Mouse (Mus musculus) urinary bladder, adult 18-20 months (tissue): ENCODE data around the gene Nudt19.
"Not testable (repeated sequence)": the region's sequence is repeated elsewhere in the genome, so short reads cannot be mapped to it uniquely, and the experiment has no call there.

Source experiments
- DNase-seq, 2 experiments: peaks; one replicate each; pipeline ENCODE4 v3.0.0; 2022; ENCODE audit warnings: low spot score in 2 of 2, mixed read lengths in 2 of 2

Nudt19 gene

DNA sequence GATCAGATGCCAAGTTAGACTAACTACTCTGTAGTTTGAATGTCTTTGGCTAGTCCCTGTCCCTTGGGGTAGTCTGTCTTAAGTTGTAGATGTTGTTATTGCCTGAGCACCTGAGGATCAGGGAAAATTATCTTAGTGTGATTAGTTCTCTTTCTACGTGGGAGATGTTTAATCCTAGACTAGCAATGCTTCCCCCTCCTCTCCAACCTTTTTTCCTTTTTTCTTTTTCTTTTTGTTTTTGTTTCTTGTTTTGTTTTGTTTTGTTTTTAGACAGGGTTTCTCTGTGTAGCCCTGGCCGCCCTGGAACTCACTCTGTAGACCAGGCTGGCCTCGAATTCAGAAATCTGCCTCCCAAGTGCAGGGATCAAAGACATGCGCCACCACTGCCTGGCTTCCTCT, at the start of gene Nudt19:
TSS of gene Nudt19 (minus strand) at position 100 of the 399 bp plus-strand sequence.
- DNase-seq = no peak

DNA sequence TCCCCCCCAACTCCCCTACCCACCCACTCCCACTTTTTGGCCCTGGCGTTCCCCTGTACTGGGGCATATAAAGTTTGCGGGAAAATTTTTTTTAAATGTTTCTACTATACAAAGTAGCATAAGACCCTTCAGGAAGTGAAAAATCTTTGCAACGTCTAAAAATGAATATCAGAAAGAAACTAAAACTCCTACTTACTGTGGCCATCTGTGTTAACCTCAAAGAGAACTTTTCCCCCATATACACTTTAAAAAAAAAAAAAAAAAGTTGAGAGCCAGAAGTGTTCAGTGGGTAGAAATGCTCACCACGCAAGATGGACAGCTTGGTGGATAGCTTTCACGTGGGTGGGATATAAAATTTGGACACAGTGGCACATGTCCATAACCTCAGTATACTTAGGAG, 46.7 kb upstream of the Nudt19 start:
- no peak for DNase-seq

DNA sequence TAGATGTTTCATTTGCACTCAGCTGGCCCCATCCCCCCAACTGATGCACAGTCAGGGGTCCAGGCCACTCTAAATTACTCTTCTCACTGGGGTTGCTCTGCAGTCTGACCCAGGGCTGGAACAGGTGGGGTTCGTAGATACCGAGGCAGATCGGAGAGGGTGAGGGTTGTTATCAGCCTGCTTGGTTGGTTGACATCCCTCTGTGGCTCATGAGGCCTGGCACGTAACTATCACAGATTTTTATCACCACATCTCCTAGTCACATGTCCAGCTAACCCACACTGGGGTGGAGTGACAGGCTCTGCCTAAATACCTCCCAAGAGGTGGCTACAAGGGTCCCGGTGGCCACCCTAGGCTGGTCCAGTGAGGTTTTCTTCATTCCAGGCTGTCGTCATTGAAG, 45.0 kb upstream of the Nudt19 start:
- no peak for DNase-seq

DNA sequence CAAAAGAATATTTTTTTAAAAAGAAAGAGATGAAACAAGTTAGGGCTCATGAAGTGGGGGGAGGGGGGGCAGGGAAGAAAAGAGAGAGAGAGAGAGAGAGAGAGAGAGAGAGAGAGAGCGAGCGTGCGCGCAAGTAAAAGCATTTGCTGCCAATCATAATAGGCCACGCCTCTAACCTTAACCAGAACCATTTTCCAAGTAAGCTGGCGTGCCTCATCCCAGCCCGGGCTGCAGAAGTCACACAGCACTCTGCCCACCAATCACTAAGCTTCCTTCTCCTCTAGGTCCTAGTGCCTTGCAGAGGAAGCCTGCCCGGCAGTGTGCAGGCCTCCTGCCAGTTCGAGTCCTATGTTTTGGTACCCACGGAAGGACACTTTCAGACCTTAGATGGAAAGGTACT, 43.9 kb upstream of the Nudt19 start:
- no peak for DNase-seq

DNA sequence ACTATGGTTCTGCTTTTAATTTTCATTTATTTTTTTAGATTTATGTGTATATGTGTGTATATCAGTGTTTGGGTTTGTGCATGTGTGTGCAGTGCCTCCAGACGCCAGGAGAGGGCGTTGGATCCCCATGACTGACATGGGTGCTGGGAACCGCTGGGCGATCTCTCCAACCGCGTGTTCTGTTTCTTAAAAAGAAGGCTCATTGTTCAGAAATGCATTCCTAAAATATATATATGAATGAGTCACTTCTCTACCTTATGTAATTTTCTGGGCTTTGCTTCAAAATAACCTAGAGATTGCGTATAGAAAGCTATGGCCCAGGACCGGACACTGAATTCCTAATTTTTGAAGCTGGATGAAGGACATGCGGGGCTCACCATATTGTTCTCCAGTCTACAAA, 43.4 kb upstream of the Nudt19 start:
- DNase-seq = no peak

DNA sequence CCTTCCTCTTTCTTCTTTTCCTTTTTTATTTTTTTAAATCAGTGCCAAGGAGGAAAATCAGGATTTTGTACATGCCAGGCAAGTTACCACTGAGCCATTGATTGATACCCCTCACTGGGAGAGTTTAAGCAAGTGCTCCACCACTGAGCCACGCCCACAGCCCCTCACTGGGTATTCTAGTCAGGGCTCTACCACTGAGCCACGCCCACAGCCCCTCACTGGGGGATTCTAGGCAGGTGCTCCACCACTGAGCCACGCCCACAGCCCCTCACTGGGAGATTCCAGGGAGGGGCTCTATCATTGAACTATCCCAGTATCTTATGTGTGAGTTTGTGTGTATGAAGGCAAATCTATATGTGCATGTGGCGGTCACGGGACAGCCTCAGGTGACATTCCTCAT, 38.2 kb upstream of the Nudt19 start:
- no peak for DNase-seq

DNA sequence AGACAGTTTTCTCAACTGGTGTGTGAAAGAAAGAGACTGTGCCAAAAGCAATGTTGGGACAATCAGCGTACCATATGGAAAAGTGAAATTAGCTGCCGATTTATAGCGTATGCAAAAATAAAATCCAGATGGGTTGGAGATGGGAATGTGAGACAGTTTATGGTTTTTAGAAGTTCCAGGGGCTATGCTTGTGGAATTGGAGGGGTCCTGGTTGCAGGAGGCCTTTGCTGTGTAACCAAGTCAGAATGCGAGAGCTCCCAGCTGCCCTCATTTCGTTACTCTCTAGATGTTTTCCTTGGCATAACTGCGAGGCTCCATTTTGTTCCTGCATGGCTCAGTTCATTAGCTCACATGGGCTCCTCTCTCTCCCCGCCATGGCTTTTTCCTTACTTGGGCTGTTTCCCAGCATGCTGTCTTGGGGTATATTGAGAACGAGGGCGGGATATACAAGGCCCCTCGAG, 34.7 kb upstream of the Nudt19 start:
- DNase-seq = no peak

DNA sequence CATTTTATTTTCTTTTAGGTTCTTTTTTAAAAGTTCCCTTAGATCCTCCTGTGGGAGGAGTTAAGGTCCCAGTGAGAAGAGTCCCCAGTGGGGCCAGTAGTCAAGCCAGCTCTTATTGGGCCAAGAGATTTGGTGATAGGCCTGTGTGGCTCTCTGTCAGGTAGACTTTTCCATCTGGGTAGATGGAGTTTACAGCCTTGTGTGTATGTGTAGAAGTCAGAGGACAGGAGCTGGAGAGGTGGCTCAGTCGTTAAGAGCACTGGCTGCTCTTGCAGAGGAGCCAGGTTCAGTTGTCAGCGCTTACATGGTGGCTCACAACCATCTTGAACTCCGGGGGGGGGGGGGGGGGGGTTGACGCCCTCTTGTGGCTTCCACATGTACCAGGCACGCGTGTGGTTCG, 33.4 kb upstream of the Nudt19 start:
- no peak for DNase-seq

DNA sequence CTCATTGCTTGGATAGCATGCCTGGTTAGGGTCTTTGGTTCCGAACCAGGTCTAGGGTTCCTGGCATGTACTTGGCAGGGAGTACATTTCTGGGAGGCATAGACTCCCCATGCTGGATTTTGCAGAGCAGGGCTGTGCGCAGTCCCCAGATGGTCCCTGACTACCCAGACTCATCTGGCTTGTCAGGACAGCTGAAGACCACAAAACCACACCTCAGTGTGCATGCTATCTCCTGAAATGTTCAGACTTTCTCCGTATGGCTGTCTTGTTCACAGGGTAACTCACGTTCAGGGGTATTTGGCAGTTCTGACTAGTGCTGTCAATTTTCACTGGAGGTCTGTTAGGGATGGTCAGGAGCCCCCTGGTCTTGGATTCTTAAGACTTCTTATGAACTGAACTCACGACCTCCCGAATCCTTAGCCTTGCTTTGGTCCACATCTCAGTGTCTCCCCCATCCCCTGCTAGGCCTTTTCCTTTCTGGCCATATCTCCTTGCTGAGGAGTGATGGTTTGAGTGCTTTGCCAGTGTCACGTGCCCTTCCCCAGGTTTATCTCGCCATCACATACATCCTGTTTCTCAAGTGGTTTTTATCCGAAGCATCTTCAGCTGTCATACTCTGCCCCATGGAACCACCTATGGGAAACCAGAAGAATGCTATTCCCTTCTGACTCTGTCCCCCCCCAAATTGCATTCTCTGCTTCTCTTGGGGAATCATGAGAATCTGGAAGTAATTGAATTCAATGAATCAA, 32.8 kb upstream of the Nudt19 start:
- no peak for DNase-seq

DNA sequence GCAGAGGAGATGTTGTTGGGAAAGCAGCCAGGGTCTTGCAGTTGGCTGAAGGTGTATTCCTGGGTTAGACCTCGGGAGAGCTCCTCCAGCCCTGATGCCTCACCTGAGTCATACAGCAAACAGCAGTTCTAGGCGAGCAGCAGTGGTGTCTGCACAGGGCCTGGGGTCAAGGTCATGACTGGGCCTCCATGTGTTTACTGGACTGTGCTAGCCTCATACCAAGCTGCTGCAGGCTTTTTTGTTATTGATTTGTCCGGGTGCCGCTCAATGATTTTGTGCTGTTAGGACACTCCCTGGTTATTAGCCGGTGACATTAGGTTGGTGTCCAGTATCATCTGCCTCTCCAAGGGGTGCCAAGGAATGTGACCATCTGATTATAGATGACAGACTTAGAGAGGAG, 31.6 kb upstream of the Nudt19 start:
- DNase-seq = no peak

DNA sequence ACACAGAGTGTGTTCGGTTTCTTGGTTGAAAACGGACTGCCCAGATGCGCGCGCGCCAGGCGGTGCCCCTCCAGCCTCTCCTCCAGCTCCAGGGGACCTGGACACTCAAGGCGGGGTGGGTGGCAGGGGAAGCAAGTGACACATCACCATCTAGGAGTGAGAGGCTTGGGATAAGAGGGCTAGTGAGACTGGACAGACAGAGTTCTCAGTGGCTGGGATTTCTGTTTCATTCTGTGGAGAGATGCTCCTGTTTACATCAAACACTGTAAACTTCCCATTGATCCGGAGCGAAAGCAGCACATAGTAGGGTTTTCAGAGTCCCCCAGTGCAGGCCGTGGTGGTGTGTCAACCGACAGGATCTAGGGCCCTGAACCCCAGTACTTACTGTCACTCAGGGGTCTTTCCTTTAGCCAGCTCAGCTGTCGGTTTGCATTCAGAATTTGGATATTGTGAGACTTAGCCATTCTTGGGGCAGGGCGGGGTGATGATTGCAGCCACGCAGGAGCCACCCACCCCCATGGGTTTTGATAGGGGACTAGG, 30.9 kb upstream of the Nudt19 start:
- DNase-seq = peak in 1 of 2 experiments; percentile 12

DNA sequence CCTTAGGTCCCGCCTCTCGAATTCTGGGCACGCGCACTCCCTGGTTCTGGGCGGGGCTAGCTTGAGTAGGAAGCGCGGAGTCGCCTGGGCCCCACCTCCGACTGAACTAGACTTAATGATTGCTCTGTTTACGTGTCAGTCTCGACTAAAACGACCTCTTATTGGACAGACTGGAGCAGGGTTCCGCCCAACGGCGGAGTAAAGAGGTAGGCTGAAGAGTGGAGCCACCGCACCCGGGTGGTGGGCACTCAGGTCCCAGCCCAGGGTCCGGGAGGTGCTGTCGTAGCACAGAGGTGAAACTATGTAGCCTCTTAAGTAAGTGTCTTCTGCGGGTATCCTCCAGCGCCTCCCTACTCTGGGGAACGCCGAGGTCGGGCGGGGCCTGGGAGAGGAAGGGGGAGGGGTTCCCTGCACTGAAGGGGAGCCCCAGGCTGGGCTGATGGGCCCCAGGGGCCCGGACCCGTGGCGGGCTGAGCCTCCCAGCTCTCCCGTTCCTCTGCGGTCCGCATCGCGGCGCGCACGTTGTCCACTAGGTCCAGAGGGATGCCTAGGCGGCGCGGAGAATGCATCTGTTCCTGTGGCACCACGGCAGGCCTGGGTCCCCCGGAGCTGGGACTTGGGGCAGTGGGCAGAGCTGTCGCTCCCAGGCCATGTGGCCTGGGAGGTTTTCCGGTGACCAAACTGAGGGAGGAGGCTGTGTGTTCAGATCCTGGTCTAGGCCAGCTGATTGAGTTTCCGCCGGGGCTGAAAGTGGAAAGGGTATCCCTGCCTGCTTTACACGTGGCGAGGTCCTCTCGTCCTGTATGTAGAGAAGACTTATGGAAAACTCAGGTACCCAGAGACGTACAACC, 30.2 kb upstream of the Nudt19 start, which contains the start of gene Ankrd27:
TSS of gene Ankrd27 (plus strand) at position 190 of the 851 bp plus-strand sequence.
- DNase-seq = peak; percentile 92 to 94

DNA sequence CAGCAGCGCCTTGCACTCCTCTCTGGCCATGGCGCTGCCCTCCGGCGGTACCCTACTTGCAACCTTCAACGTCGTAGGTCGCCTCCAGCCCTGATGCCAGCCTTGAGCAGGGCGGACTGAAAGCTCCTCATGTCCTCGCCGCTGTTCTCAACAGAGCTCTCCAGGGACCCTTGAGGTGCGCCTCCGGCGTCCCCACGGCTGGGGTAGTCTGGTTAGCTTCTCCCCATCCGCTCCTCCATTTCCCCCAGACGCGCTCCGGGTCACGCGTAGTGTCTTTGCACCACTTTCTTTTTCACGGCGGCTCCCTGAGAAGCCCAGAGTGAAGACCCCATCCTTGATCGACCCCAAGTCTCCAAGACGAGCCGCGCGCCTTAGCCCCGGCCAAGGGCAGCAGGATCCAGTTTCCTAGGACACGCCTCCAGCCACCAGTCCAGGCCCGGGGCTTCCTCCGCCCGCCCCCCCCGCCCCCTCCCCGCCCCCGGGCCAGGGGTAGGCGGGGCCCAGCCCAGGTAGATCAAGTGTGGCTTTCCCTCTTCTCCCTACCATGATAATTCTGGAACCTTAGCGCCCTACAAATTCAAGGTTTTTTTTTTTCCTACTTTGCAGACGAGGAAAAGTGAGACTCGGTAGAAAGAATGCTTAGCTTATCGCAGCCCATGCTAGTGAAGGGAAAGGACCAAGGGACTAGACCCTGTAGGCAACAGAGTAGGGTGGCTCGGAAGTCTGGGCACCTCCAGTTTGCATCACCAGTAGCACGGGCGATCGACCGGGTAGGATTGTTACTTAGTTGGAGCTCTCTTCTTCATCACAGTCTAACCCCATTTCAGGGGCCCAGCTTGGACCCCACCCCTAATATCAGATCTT, 29.3 kb upstream of the Nudt19 start, which contains the start of gene Rgs9bp:
TSS of gene Rgs9bp (minus strand) at position 392 of the 864 bp plus-strand sequence.
- DNase-seq = peak; percentile 27 to 60

DNA sequence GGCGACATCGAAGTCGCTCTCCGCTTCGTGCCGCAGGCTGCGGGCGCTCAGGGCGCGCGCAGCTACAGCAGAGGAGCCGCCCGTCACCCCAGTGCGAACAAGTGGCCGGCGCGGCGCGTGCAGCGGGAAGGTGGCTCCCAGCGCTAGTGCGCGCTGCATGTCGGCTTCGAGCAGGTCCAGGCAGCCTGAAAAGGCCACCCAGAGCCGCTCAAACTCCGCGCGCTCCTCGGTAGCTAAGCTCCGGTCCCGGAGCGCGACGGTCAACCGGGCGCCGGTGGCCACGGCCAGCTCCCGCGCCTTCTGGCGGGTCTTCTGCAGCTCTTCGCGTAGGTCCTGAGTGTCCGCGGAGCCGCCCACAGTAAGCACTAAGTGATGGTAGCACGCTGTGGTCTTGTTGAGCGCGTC, 28.7 kb upstream of the Nudt19 start:
- DNase-seq = no peak

DNA sequence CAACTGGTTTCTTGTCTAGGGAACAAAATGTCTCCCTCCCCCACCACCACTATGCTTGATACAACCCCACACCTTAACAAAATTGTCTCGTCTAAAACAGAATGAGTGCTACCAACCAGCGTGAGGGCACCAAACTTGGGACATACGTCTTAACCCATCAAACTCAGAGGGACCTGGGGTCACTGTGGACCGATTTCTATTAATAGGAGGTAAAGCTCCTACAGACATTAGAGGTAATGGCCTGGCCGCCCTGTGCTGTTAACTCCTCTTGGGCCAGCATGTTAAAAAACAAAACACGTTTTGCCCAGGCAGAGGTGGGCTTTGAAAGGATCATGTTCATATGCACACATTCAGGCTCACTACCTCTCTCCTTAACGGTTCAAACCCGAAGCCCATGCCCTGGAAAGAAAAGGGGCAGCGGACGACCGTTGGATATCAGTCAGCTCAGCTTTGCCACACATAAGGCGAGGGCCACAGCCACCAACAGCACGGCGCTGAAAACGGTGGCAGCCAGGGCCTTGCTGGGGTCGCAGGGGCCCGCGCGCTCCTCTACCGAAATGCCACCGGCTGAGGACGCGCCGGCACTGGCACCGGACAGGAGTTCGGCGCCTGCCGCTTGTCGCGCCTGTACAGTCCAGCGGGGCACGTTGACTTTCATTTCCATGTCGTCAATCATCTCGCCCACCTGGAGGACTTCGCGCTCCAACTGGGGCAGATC, 28.1 kb upstream of the Nudt19 start:
- no peak for DNase-seq

DNA sequence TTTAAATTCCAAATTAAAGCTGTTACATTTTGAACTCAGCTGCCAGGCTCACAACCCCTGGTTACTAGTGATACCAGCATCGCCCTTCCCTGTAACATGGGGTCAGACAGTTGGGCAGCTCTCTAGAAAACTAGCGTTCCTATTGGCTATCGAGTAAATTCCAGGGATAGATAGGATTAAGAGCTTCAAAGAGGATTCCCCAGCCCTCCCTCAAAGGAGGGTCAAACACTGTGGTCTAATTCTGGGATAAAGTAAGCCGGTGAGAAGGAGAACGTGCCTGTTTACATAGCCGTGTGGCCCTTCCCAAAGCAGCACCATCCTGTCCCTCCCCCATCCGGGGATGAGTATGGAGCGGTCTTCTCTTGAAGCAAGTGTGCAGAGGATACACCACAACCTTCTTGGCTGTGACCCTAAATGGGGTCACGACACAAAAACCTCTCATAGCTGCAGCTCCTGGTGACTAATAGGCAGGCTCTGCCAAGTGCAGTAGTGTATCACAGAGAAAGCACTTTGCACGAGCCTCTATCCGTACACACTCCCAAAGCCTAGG, 27.4 kb upstream of the Nudt19 start:
- no peak for DNase-seq

DNA sequence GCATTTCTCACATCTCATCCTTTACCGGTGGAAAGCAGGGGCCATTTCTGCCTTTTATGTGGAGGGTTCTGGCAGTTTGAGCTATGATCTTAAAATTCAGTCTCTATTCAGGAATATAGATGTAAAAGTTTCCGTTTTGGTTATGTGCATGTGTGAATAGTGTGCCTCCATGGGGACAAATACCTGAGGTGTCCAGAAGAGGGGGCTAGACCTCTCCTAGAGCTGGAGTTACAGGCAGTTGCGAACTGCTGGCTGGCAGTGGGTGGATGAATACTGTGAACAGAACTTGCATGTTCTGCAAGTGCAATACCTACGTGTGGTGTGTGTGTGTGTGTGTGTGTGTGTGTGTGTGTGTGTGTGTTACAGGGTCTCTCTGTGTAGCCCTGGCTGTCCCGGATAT, 26.6 kb upstream of the Nudt19 start:
- DNase-seq = no peak

DNA sequence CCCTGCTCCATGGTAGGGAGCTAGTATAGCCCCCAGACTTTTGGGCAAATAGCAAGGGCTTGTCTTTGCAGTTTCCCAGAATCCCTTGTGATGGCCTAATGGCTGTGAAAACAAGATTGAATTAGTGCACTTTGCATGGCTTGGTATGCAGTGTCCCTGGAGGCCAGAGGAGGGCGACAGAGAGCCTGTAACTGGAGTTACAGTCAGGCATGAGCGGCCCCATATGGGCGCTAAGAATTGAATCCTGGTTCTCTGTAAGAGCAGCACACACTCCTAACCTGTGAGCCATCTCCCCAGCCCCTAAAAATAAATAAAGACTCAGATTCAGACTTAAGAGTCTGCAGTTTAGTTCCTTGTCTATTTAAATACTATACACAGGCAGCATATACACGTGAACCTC, 23.7 kb upstream of the Nudt19 start:
- no peak for DNase-seq

DNA sequence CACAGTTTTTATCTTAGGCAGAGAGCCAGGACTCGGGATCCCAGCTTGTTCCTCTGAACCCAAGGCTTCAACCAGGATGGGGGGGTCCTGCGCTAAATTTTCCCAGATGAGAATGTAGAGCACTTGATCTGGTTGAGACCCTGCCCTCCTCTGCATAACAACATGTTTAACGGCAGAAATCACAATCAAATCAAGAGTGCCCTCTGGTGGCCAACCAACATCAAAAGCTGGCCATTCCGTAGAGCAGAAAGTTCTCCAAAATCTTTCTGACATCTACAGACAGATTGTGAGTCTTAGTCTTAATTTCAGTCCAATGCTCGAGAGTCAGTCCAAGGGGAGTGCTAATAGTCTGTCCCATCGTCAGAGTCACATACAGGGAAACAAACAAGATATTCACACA, 14.8 kb upstream of the Nudt19 start:
- not testable (repeated sequence) for DNase-seq

DNA sequence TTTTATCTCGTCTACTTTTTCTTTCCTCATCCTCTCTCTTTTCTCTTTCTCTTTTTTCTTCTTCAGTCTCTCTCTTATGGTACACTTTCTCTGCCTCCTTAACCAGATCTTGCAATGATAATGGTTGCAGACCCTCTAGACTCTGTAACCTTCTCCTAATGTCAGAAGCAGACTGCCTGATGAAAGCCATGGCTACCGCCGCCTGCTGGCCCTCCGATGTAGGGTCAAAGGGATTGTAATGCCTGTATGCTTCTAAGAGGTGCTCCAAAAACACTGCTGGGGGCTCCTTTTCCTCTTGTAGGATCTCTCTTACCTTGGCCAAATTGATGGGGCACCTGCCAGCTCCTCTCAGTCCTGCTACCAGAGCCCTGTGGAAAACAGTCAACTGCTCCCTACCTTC, 13.6 kb upstream of the Nudt19 start:
- not testable (repeated sequence) for DNase-seq

DNA sequence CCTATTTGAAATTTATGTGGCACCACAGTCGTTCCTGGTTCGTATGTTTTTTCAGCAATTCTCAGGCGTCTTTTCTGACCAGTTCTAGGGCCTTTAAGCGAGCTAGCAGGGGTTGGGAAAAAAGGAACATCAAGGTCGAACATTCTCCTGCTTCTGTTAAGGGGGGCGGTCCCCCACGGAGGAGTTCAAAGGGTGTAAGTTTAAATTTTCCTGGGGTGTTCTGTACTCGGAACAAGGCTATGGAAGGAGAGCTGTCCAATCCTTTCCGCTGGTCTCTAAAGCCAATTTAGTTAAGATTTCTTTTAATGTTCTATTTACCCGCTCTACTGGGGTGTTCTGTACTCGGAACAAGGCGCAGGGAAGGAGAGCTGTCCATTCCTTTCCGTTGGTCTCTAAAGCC, 9.9 kb upstream of the Nudt19 start:
- not testable (repeated sequence) for DNase-seq
